Mouse (Mus musculus) liver, adult 2 months (tissue): Measurements from ENCODE around the gene Cmtm7. TPM values are rescaled to one million over a fixed set of nuclear protein-coding genes. Genes with fewer than 3 reads are reported as not detected.

Experiments
- DNase-seq: peaks from one replicate; pipeline ENCODE4 v3.0.0-alpha.2; 2011; ENCODE audit warnings: low read depth, low spot score; ENCODE audit errors: extremely low read depth
- H3K27ac ChIP-seq: fragments of 200-500 bp; replicated peaks from 2 replicates; pipeline ENCODE4 v1.5.1; 2012; ENCODE audit warnings: low read depth, mild to moderate bottlenecking, control low read depth, inconsistent platforms, low read length; ENCODE audit not compliant: insufficient read depth
- H3K27me3 ChIP-seq: fragments of 200-500 bp; 2 replicates; pipeline ENCODE4 v1.6.1; 2012; ENCODE audit warnings: mild to moderate bottlenecking, moderate library complexity, low read length, inconsistent platforms; ENCODE audit not compliant: control insufficient read depth, insufficient read depth
- H3K36me3 ChIP-seq: fragments of 200-500 bp; 2 replicates; pipeline ENCODE4 v1.6.1; 2012; ENCODE audit warnings: low read length, inconsistent platforms; ENCODE audit not compliant: control insufficient read depth, insufficient read depth
- H3K4me1 ChIP-seq: fragments of 200-500 bp; 2 replicates; pipeline ENCODE4 v1.6.1; 2011; ENCODE audit warnings: low read length; ENCODE audit not compliant: control insufficient read depth, insufficient read depth
- H3K4me3 ChIP-seq: fragments of 200-500 bp; 2 replicates; pipeline ENCODE4 v1.5.1; 2011; ENCODE audit warnings: low read depth, mild to moderate bottlenecking, control low read depth, low read length, moderate library complexity; ENCODE audit not compliant: insufficient read depth
- H3K79me2 ChIP-seq: fragments of 200-500 bp; 2 replicates; pipeline ENCODE4 v1.6.1; 2012; ENCODE audit warnings: inconsistent platforms, mild to moderate bottlenecking, low read length, moderate library complexity; ENCODE audit not compliant: control insufficient read depth, insufficient read depth
- H3K9ac ChIP-seq: fragments of 200-500 bp; 2 replicates; pipeline ENCODE4 v1.6.1; 2012; ENCODE audit warnings: low read depth, mild to moderate bottlenecking, control low read depth, inconsistent platforms, low read length
- CTCF ChIP-seq: fragments of 200-500 bp; IDR thresholded peaks from 2 replicates; pipeline ENCODE4 v1.5.1; 2011; ENCODE audit warnings: low read depth, low read length, control low read depth
- POLR2A ChIP-seq: fragments of 200-500 bp; IDR thresholded peaks from 2 replicates; pipeline ENCODE4 v1.6.1; 2011; ENCODE audit warnings: low read length, control low read depth; ENCODE audit not compliant: insufficient read depth; ENCODE audit errors: extremely low read depth
- WGBS: fragments of 180-500 bp; shearing (Covaris S2); methylation state at CpG from one replicate; pipeline ENCODE4 v1.1.7; 2018; 5-methylcytosine and 5-hydroxymethylcytosine counted together
- polyA plus RNA-seq: library from polyadenylated mRNA; depleted of rRNA; stranded (reverse); fragments of >200 nt; gene quantifications from 2 replicates; pipeline ENCODE4 v1.2.3, GENCODE M21; 2012
- total RNA-seq: library from RNA; depleted of rRNA; stranded (reverse); fragments of >200 nt; gene quantifications from 2 replicates; pipeline ENCODE4 v1.2.3, GENCODE M21; 2014

Cmtm7 gene
- total and polyA plus RNA-seq, 2 experiments, result 5.3 to 17.3 TPM

DNA sequence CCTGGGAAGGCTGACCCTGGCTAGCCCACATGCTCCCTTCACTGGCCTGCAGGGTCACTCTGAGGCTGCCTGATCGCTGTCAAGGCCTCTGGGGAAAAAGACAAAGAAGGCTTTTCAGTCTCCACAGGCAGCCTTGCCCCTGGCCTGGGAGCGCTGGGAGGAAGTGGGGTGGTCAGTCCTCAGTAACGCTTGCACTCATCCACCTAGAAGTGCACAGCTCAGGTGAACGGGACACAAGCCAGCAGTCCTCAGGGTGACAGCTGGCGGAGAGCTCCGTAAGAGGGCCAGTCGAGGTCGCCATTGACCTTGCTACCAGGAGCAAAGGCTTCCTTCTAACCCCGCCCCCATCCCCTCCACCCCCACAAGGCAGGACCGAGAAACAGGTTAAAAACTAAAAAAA is 13.6 kb downstream of the Cmtm7 start:
- no peaks in the 10 kb centered on the region for H3K27me3 ChIP-seq
- no peak overlapping the region for H3K9ac ChIP-seq
- H3K27ac ChIP-seq, result no peak overlapping the region
- DNase-seq, result no peak
- no peaks in the 10 kb centered on the region for H3K79me2 ChIP-seq
- no peaks in the 10 kb centered on the region for H3K36me3 ChIP-seq
- WGBS, result 77% methylated on average over 10 of the region's 10 CpGs
- TF ChIP-seq CTCF (no peak), POLR2A (no peak)
- H3K4me1 ChIP-seq, result no peaks in the 10 kb centered on the region
- no peak overlapping the region for H3K4me3 ChIP-seq

DNA sequence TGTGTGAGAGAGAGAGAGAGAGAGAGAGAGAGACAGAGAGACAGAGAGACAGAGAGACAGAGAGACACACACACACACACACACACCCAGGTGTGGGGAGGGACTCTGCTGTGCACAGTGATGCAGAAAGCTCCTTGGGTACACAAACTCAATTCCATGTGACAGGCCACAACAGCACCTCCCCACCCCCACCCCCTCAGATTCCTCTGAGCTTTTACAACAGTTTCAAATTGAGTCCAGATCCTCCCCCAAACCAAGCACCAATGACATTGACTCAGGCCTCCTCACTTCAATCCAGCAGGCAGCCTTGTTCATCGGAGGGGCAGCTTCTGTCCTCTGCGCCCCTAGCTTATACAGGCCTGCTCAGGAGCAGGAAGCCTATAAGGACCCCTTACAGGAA is 14.1 kb downstream of the Cmtm7 start:
- no peaks in the 10 kb centered on the region for H3K27me3 ChIP-seq
- WGBS, result 90% methylated on average over 2 of the region's 2 CpGs
- no peaks in the 10 kb centered on the region for H3K79me2 ChIP-seq
- no peak for DNase-seq
- H3K27ac ChIP-seq, result no peak overlapping the region
- no peaks in the 10 kb centered on the region for H3K4me1 ChIP-seq
- no peak for TF ChIP-seq CTCF
- TF ChIP-seq POLR2A, result no peak
- no peaks in the 10 kb centered on the region for H3K36me3 ChIP-seq
- no peak overlapping the region for H3K9ac ChIP-seq
- H3K4me3 ChIP-seq, result no peak overlapping the region

DNA sequence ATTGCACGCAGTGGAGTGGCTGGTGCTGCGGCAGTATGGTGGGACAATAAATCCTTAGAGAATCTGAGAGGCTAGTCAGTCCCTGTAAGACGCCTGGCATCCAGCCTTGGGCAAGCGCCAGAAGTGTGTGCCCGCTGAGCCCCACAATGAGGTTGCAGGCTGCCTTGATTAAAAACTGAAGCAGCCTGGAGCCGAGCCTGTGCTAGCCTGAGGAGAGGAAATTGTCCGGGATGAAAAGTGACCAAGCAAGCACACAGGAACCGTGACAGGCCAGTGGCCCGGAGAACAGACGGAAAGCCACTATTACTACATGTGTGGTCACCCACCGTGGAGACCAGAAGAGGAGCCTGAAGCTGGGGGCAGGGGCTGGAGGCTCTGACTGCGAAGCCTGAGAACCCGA is 14.6 kb downstream of the Cmtm7 start:
- no peaks in the 10 kb centered on the region for H3K79me2 ChIP-seq
- H3K27ac ChIP-seq, result no peak overlapping the region
- H3K4me3 ChIP-seq, result no peak overlapping the region
- TF ChIP-seq CTCF (no peak), POLR2A (no peak)
- DNase-seq, result no peak
- WGBS, result 91% methylated on average over 13 of the region's 13 CpGs
- H3K36me3 ChIP-seq, result no peaks in the 10 kb centered on the region
- no peaks in the 10 kb centered on the region for H3K4me1 ChIP-seq
- H3K9ac ChIP-seq, result no peak overlapping the region
- no peaks in the 10 kb centered on the region for H3K27me3 ChIP-seq

DNA sequence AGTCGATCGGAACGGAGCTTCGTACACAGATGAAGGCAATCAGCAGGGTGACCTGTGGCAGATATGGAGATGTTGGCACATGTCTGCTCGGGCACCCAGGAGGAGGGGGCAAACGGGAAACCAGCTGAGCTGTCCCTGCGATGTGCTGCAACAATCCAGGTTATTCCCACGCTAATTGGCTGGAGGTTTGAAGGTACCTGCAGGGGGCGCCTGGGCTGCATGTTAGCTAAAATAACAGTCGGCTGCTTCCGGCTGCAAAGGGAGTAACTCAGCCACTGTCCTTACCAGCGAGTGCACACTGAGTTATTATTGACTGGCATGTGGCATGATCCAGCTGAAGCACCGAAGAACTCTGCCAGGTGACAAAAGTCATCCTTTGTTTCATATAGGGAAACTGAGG is 18.3 kb downstream of the Cmtm7 start:
- DNase-seq, result peak; percentile 37
- Histone ChIP-seq H3K79me2 (no peaks in the 10 kb centered on the region), H3K9ac (no peak overlapping the region), H3K4me1 (no peaks in the 10 kb centered on the region), H3K27me3 (no peaks in the 10 kb centered on the region), H3K27ac (no peak overlapping the region), H3K4me3 (no peak overlapping the region), H3K36me3 (no peaks in the 10 kb centered on the region)
- TF ChIP-seq POLR2A (no peak), CTCF (peak; percentile 79)
- 66% methylated on average over 13 of the region's 13 CpGs for whole genome bisulfite sequencing

DNA sequence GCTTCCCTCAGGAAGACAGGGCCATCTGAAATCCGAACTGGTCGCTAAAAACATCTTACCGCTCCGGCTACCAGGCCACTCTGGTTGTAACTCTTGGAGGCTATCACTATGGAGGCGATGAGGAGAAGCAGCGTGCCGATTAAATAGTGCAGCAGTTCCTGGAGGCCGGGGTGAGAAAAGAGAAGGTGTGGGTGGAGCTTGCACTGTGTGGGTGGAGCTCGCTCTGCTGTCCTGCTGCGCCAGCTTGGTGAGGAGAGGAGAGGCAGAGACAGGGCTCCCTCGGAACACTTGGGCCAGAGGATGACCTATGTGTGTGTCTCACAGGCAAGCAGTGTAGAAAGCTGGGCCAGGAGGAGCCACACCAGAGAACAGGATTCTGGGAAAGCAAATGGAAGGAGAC is 19.8 kb downstream of the Cmtm7 start:
- 82% methylated on average over 11 of the region's 11 CpGs for WGBS
- no peaks in the 10 kb centered on the region for H3K4me1 ChIP-seq
- DNase-seq, result no peak

DNA sequence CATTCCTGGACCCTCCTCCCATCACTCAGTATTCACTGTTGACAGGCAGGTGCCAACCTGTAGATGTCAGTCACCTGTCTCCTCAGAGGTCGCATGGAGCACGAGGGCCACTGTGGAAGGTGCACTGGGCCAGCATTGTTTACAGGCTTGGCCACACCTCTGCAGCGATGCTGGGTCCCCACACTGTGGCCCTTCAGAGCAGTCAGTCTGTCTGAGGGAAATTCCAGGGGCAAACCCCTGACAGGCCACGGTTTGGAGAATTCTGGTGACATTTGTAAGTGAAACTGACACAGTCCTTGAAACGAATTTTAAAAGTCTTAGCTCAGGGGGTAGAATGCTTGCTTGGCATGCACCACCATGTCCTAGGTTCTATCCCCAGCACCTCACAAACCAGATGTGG is 21.3 kb downstream of the Cmtm7 start:
- Histone ChIP-seq H3K79me2 (no peaks in the 10 kb centered on the region), H3K27ac (no peak overlapping the region), H3K36me3 (no peaks in the 10 kb centered on the region), H3K4me1 (no peaks in the 10 kb centered on the region), H3K4me3 (no peak overlapping the region), H3K9ac (no peak overlapping the region), H3K27me3 (no peaks in the 10 kb centered on the region)
- no peak for TF ChIP-seq POLR2A
- TF ChIP-seq CTCF, result no peak
- 84% methylated on average over 5 of the region's 5 CpGs for WGBS
- DNase-seq, result no peak

More for the DNA sequence above, 19.8 kb downstream of the Cmtm7 start:
- TF ChIP-seq POLR2A (no peak), CTCF (no peak)
- no peaks in the 10 kb centered on the region for H3K79me2 ChIP-seq
- no peak overlapping the region for H3K4me3 ChIP-seq
- no peaks in the 10 kb centered on the region for H3K36me3 ChIP-seq
- no peaks in the 10 kb centered on the region for H3K27me3 ChIP-seq
- no peak overlapping the region for H3K9ac ChIP-seq
- H3K27ac ChIP-seq, result no peak overlapping the region
